Mouse (Mus musculus) limb, embryonic 13.5 days (tissue): ENCODE results near the gene Tmem211. TPM values are rescaled to one million over a fixed set of nuclear protein-coding genes. Genes with fewer than 3 reads are reported as not detected.

Experiments
- ATAC-seq: fragments of 200-750 bp; cut with Nextera tagmentation; 2 replicates; pipeline ENCODE4 v1.8.0; 2017; ENCODE audit warnings: low read depth, moderate number of reproducible peaks, moderate TSS enrichment; ENCODE audit not compliant: low FRiP score
- H3K27ac ChIP-seq: fragments of 300-500 bp; sonication (generic); 2 replicates; pipeline ENCODE4 v1.5.1; 2015; ENCODE audit warnings: inconsistent platforms, mild to moderate bottlenecking, moderate library complexity
- H3K27me3 ChIP-seq: fragments of 300-500 bp; sonication (generic); 2 replicates; pipeline ENCODE4 v1.6.1; 2015; ENCODE audit warnings: mild to moderate bottlenecking, inconsistent platforms
- H3K36me3 ChIP-seq: fragments of 300-500 bp; sonication (generic); 2 replicates; pipeline ENCODE4 v1.6.1; 2015; ENCODE audit warnings: inconsistent platforms, mild to moderate bottlenecking, moderate library complexity
- H3K4me1 ChIP-seq: fragments of 300-500 bp; sonication (generic); 2 replicates; pipeline ENCODE4 v1.6.1; 2015; ENCODE audit warnings: inconsistent platforms
- H3K4me2 ChIP-seq: fragments of 300-500 bp; sonication (generic); replicated peaks from 2 replicates; pipeline ENCODE4 v1.6.1; 2015; ENCODE audit warnings: inconsistent platforms, mild to moderate bottlenecking, moderate library complexity
- H3K4me3 ChIP-seq: fragments of 300-500 bp; sonication (generic); 2 replicates; pipeline ENCODE4 v1.5.1; 2015; ENCODE audit warnings: moderate library complexity, mild to moderate bottlenecking, inconsistent platforms
- H3K9ac ChIP-seq: fragments of 300-500 bp; sonication (generic); 2 replicates; pipeline ENCODE4 v1.6.1; 2015; ENCODE audit warnings: mild to moderate bottlenecking, inconsistent platforms
- H3K9me3 ChIP-seq: fragments of 300-500 bp; sonication (generic); 2 replicates; pipeline ENCODE4 v1.6.1; 2016; ENCODE audit warnings: inconsistent platforms
- WGBS: fragments of 180-500 bp; shearing (Covaris S2); methylation state at CpG from one replicate; pipeline ENCODE4 v1.1.7; 2015; 5-methylcytosine and 5-hydroxymethylcytosine counted together
- polyA plus RNA-seq: library from polyadenylated mRNA; unstranded; fragments of >200 nt; fragmentation: Nextera tagmentation; extraction: Ambion mirVana; gene quantifications from 2 replicates; pipeline ENCODE4 v1.2.1, GENCODE M21; 2015

Gene Tmem211
- polyA plus RNA-seq, 1 experiment from 2014 or later, result not detected

GRCm38 (mm10) chr5:113283726-113284125, 57.0 kb downstream of the Tmem211 start:
- H3K27me3 ChIP-seq, result peaks cover 42% of the 10 kb centered on the region
- no peaks in the 10 kb centered on the region for H3K36me3 ChIP-seq
- peaks cover 5% of the 10 kb centered on the region; the same call in 1 of the 2 replicates for H3K4me1 ChIP-seq
- H3K27ac ChIP-seq, result no peak overlapping the region
- no peak for ATAC-seq
- 57% methylated on average over 2 of the region's 2 CpGs for WGBS
- no peaks in the 10 kb centered on the region for H3K9me3 ChIP-seq
- no peak overlapping the region for H3K4me3 ChIP-seq
- H3K4me2 ChIP-seq, result no peak overlapping the region
- no peak overlapping the region for H3K9ac ChIP-seq

GRCm38 (mm10) chr5:113285541-113285940, 58.8 kb downstream of the Tmem211 start:
- ATAC-seq, result no peak
- Histone ChIP-seq H3K4me2 (no peak overlapping the region), H3K27ac (no peak overlapping the region), H3K4me3 (no peak overlapping the region), H3K9me3 (no peaks in the 10 kb centered on the region), H3K27me3 (peaks cover 60% of the 10 kb centered on the region), H3K9ac (no peak overlapping the region), H3K36me3 (no peaks in the 10 kb centered on the region), H3K4me1 (peaks cover 3% of the 10 kb centered on the region; the same call in 1 of the 2 replicates)
- 65% methylated on average over 16 of the region's 16 CpGs for WGBS

- Histone ChIP-seq H3K27ac (no peak overlapping the region), H3K27me3 (peaks cover 62% of the 10 kb centered on the region), H3K9ac (no peak overlapping the region), H3K4me2 (no peak overlapping the region), H3K36me3 (no peaks in the 10 kb centered on the region), H3K4me3 (no peak overlapping the region), H3K4me1 (peaks cover 3% of the 10 kb centered on the region; the same call in 1 of the 2 replicates), H3K9me3 (no peaks in the 10 kb centered on the region)
- no peak for ATAC-seq
- WGBS, result 72% methylated on average over 11 of the region's 11 CpGs
Measured at GRCm38 (mm10) chr5:113286048-113286447, 59.3 kb downstream of the Tmem211 start.

- 5% methylated on average over 56 of the region's 60 CpGs for WGBS
- peak overlapping the region; percentile 5; the same call in 1 of the 2 replicates for H3K4me3 ChIP-seq
- H3K4me2 ChIP-seq, result peak overlapping the region; percentile 35
- H3K27ac ChIP-seq, result no peak overlapping the region
- peaks cover 68% of the 10 kb centered on the region for H3K27me3 ChIP-seq
- ATAC-seq, result no peak
- H3K36me3 ChIP-seq, result no peaks in the 10 kb centered on the region
- H3K9ac ChIP-seq, result no peak overlapping the region
- H3K9me3 ChIP-seq, result no peaks in the 10 kb centered on the region
- peaks cover 3% of the 10 kb centered on the region; the same call in 1 of the 2 replicates for H3K4me1 ChIP-seq
Measured at GRCm38 (mm10) chr5:113286591-113287520, 60.1 kb downstream of the Tmem211 start.

GRCm38 (mm10) chr5:113287762-113288161, 61.1 kb downstream of the Tmem211 start:
- Histone ChIP-seq H3K27me3 (peaks cover 68% of the 10 kb centered on the region), H3K9me3 (no peaks in the 10 kb centered on the region), H3K4me3 (no peak overlapping the region), H3K4me1 (peaks cover 3% of the 10 kb centered on the region; the same call in 1 of the 2 replicates), H3K9ac (no peak overlapping the region), H3K36me3 (no peaks in the 10 kb centered on the region), H3K27ac (no peak overlapping the region), H3K4me2 (no peak overlapping the region)
- 47% methylated on average over 5 of the region's 5 CpGs for WGBS
- ATAC-seq, result no peak

- 44% methylated on average over 13 of the region's 13 CpGs for WGBS
- ATAC-seq, result no peak
Measured at GRCm38 (mm10) chr5:113288490-113288889, 61.8 kb downstream of the Tmem211 start.

More at GRCm38 (mm10) chr5:113288490-113288889, 61.8 kb downstream of the Tmem211 start:
- Histone ChIP-seq H3K36me3 (no peaks in the 10 kb centered on the region), H3K27ac (no peak overlapping the region), H3K9ac (no peak overlapping the region), H3K9me3 (no peaks in the 10 kb centered on the region), H3K27me3 (peaks cover 68% of the 10 kb centered on the region), H3K4me1 (peaks cover 3% of the 10 kb centered on the region; the same call in 1 of the 2 replicates), H3K4me3 (no peak overlapping the region), H3K4me2 (no peak overlapping the region)

Other genes starting within 250 kb of the Tmem211 start
- gene Grk3, start 211.1 kb upstream of the Tmem211 start, polyA plus RNA-seq, result 13.2 and 14.0 TPM in 2 replicates
- gene Crybb2, start 156.8 kb upstream of the Tmem211 start, polyA plus RNA-seq, result not detected in 2 replicates
- gene Crybb3, start 145.3 kb upstream of the Tmem211 start, polyA plus RNA-seq, result 0.89 and 1.6 TPM in 2 replicates
- gene 2900026A02Rik, start 5.7 kb upstream of the Tmem211 start, polyA plus RNA-seq, result 6.0 and 7.2 TPM in 2 replicates
- gene Sgsm1, start 83.9 kb downstream of the Tmem211 start, polyA plus RNA-seq, result 2.7 and 3.4 TPM in 2 replicates
- not detected in 2 replicates for gene Aym1, start 130.4 kb downstream of the Tmem211 start, polyA plus RNA-seq